Mouse (Mus musculus) ES-E14 (cell line): ENCODE measurements at regions not wholly inside any gene's neighbourhood (a gene's known extent, or its start where the extent isn't known, plus 50 kb on each side); places are given as distances from the start of the nearest gene placed in this dataset.

Source experiments
- DNase-seq: peaks from one replicate; pipeline ENCODE4 v3.0.0-alpha.2; 2013; ENCODE audit warnings: low read depth, low spot score
- H3K27ac ChIP-seq: 2 replicates; pipeline ENCODE4 v1.5.1; 2012; ENCODE audit warnings: low read depth, mild to moderate bottlenecking, low read length, moderate library complexity, mixed read lengths; ENCODE audit not compliant: poor library complexity, insufficient read depth, severe bottlenecking
- H3K36me3 ChIP-seq: 2 replicates; pipeline ENCODE4 v1.6.1; 2012; ENCODE audit warnings: mild to moderate bottlenecking, low read length, moderate library complexity, mixed read lengths; ENCODE audit not compliant: control insufficient read depth, poor library complexity, insufficient read depth, severe bottlenecking
- H3K4me1 ChIP-seq, 2 experiments: fragments of 150-350 bp in 1 of 2; sonication (generic) in 1 of 2; 2 replicates each; pipeline ENCODE4 v1.6.1; 2012; ENCODE audit warnings: low read length in 2 of 2, mild to moderate bottlenecking in 1 of 2, mixed read lengths in 1 of 2; ENCODE audit not compliant: control insufficient read depth in 2 of 2, insufficient read depth in 2 of 2, poor library complexity in 1 of 2
- H3K4me3 ChIP-seq, 2 experiments: fragments of 150-350 bp in 1 of 2; sonication (generic) in 1 of 2; 2 replicates each; pipeline ENCODE4 v1.5.1; 2012; ENCODE audit warnings: low read length in 2 of 2, low read depth in 1 of 2, mild to moderate bottlenecking in 1 of 2, mixed read lengths in 1 of 2; ENCODE audit not compliant: insufficient read depth in 1 of 2, poor library complexity in 1 of 2, severe bottlenecking in 1 of 2
- H3K9ac ChIP-seq: 2 replicates; pipeline ENCODE4 v1.6.1; 2012; ENCODE audit warnings: low read depth, mild to moderate bottlenecking, low read length, mixed read lengths; ENCODE audit not compliant: poor library complexity, insufficient read depth, severe bottlenecking
- H3K9me3 ChIP-seq: fragments of 150-350 bp; sonication (generic); 2 replicates; pipeline ENCODE4 v1.6.1; 2012; ENCODE audit warnings: low read depth, mild to moderate bottlenecking, low read length; ENCODE audit not compliant: control insufficient read depth, insufficient read depth
- CHD2 ChIP-seq: IDR thresholded peaks from 2 replicates; pipeline ENCODE4 v1.6.1; 2014; ENCODE audit warnings: mild to moderate bottlenecking, low read depth, low read length, inconsistent platforms
- HCFC1 ChIP-seq: IDR thresholded peaks from 2 replicates; pipeline ENCODE4 v1.6.1; 2012; ENCODE audit warnings: low read length, inconsistent platforms, borderline replicate concordance; ENCODE audit not compliant: insufficient read depth
- MAFK ChIP-seq: IDR thresholded peaks from 2 replicates; pipeline ENCODE4 v1.6.1; 2014; ENCODE audit warnings: mild to moderate bottlenecking, low read depth, low read length, inconsistent platforms; ENCODE audit not compliant: insufficient read depth
- ZC3H11A ChIP-seq: IDR thresholded peaks from 2 replicates; pipeline ENCODE4 v1.6.1; 2012; ENCODE audit warnings: low read depth, mild to moderate bottlenecking, inconsistent platforms, low read length, borderline replicate concordance
- ZNF384 ChIP-seq: IDR thresholded peaks from 2 replicates; pipeline ENCODE4 v1.6.1; 2012; ENCODE audit warnings: low read depth, low read length, inconsistent platforms
- in situ Hi-C, 2 experiments: fragments of 600-800 bp; cut with MboI; formaldehyde crosslinking; loops; one replicate each; pipeline ENCODE4 v1.15.1; 2025; ENCODE audit warnings: low sequenced_read_pairs in 2 of 2, inconsistent platforms in 1 of 2; ENCODE audit not compliant: unreplicated experiment in 2 of 2

GRCm38 (mm10) chr7:133484430-133484841, 117.5 kb downstream of the Tex36 start:
- TF ChIP-seq ZC3H11A, result no peak
- no peak for TF ChIP-seq MAFK
- TF ChIP-seq HCFC1, result no peak
- TF ChIP-seq ZNF384, result no peak
- TF ChIP-seq CHD2, result no peak
- Histone ChIP-seq H3K9ac (no peak overlapping the region), H3K9me3 (no peaks in the 10 kb centered on the region), H3K4me3 (no peak overlapping the region), H3K36me3 (no peaks in the 10 kb centered on the region), H3K27ac (no peak overlapping the region), H3K4me1 (no peaks in the 10 kb centered on the region)
- in situ Hi-C loops, result no loop called here
- DNase-seq, result no peak

- no peak for DNase-seq
- Histone ChIP-seq H3K4me1 (no peaks in the 10 kb centered on the region), H3K9ac (no peak overlapping the region), H3K9me3 (no peaks in the 10 kb centered on the region), H3K4me3 (no peak overlapping the region), H3K36me3 (no peaks in the 10 kb centered on the region), H3K27ac (no peak overlapping the region)
- in situ Hi-C loops, result no loop called here
- no peak for TF ChIP-seq ZNF384
- TF ChIP-seq MAFK, result no peak
- no peak for TF ChIP-seq CHD2
- TF ChIP-seq ZC3H11A, result no peak
- TF ChIP-seq HCFC1, result no peak
These were observed 120.4 kb downstream of the Tex36 start for GRCm38 (mm10) chr7:133481529-133481928.

- Histone ChIP-seq H3K9me3 (no peaks in the 10 kb centered on the region), H3K36me3 (no peaks in the 10 kb centered on the region), H3K27ac (no peak overlapping the region), H3K4me1 (no peaks in the 10 kb centered on the region), H3K4me3 (no peak overlapping the region), H3K9ac (no peak overlapping the region)
- no peak for TF ChIP-seq ZC3H11A
- TF ChIP-seq ZNF384, result no peak
- no peak for TF ChIP-seq HCFC1
- no peak for TF ChIP-seq CHD2
- TF ChIP-seq MAFK, result no peak
- in situ Hi-C loops, result no loop called here
- no peak for DNase-seq
These were observed 122.3 kb downstream of the Tex36 start for GRCm38 (mm10) chr7:133479679-133480078.

GRCm38 (mm10) chr7:133477933-133478332, 124.0 kb downstream of the Tex36 start:
- Histone ChIP-seq H3K9me3 (no peaks in the 10 kb centered on the region), H3K4me3 (no peak overlapping the region), H3K4me1 (no peaks in the 10 kb centered on the region), H3K36me3 (no peaks in the 10 kb centered on the region), H3K27ac (no peak overlapping the region), H3K9ac (no peak overlapping the region)
- DNase-seq, result peak; percentile 77
- no peak for TF ChIP-seq CHD2
- TF ChIP-seq HCFC1, result no peak
- TF ChIP-seq ZC3H11A, result peak; percentile 87
- TF ChIP-seq MAFK, result no peak
- TF ChIP-seq ZNF384, result no peak
- in situ Hi-C loops, result no loop called here

- Histone ChIP-seq H3K36me3 (no peaks in the 10 kb centered on the region), H3K4me1 (no peaks in the 10 kb centered on the region), H3K4me3 (no peak overlapping the region), H3K9ac (no peak overlapping the region), H3K27ac (no peak overlapping the region; the same call in 1 of the 2 replicates), H3K9me3 (no peaks in the 10 kb centered on the region)
- TF ChIP-seq CHD2 (no peak), HCFC1 (no peak), ZC3H11A (no peak), ZNF384 (no peak), MAFK (no peak)
- in situ Hi-C loops, result no loop called here
- DNase-seq, result no peak
These were observed 124.7 kb downstream of the Tex36 start for GRCm38 (mm10) chr7:133477221-133477620.
